Mouse (Mus musculus) neural tube, embryonic 14.5 days (tissue): ENCODE data around the gene Mcm5. TPM values are rescaled to one million over a fixed set of nuclear protein-coding genes. Genes with fewer than 3 reads are reported as not detected.
A peak's percentile ranks its signal among the peaks of the same experiment; 100 is the strongest.

ENCODE experiments used
- ATAC-seq: fragments of 200-750 bp; cut with Nextera tagmentation; 2 replicates; pipeline ENCODE4 v1.8.0; 2017; ENCODE audit warnings: low read depth, mild to moderate bottlenecking, moderate TSS enrichment, moderate library complexity
- H3K27ac ChIP-seq: fragments of 300-500 bp; sonication (generic); 2 replicates; pipeline ENCODE4 v1.5.1; 2014; ENCODE audit warnings: low read depth, mild to moderate bottlenecking, control low read depth, low read length, moderate library complexity, mixed read lengths
- H3K27me3 ChIP-seq: fragments of 300-500 bp; sonication (generic); 2 replicates; pipeline ENCODE4 v1.6.1; 2014; ENCODE audit warnings: low read length; ENCODE audit not compliant: control insufficient read depth, insufficient read depth
- H3K36me3 ChIP-seq: fragments of 300-500 bp; sonication (generic); 2 replicates; pipeline ENCODE4 v1.6.1; 2014; ENCODE audit warnings: low read length, mixed read lengths; ENCODE audit not compliant: control insufficient read depth, insufficient read depth
- H3K4me1 ChIP-seq: fragments of 300-500 bp; sonication (generic); 2 replicates; pipeline ENCODE4 v1.6.1; 2014; ENCODE audit warnings: low read length; ENCODE audit not compliant: control insufficient read depth, insufficient read depth
- H3K4me2 ChIP-seq: fragments of 300-500 bp; sonication (generic); 2 replicates; pipeline ENCODE4 v1.6.1; 2014; ENCODE audit warnings: mild to moderate bottlenecking, low read depth, low read length, control low read depth
- H3K4me3 ChIP-seq: fragments of 300-500 bp; sonication (generic); 2 replicates; pipeline ENCODE4 v1.5.1; 2014; ENCODE audit warnings: low read depth, low read length, control low read depth, mixed read lengths
- H3K9ac ChIP-seq: fragments of 300-500 bp; sonication (generic); replicated peaks from 2 replicates; pipeline ENCODE4 v1.6.1; 2014; ENCODE audit warnings: low read depth, mild to moderate bottlenecking, control low read depth, low read length, mixed read lengths
- H3K9me3 ChIP-seq: fragments of 300-500 bp; sonication (generic); 2 replicates; pipeline ENCODE4 v1.6.1; 2016; ENCODE audit warnings: low read length; ENCODE audit not compliant: control insufficient read depth
- WGBS: fragments of 180-500 bp; shearing (Covaris S2); extraction: QIAGEN DNeasy Blood & Tissue Kit; methylation state at CpG from one replicate; pipeline ENCODE4 v1.1.7; 2014; 5-methylcytosine and 5-hydroxymethylcytosine counted together
- polyA plus RNA-seq: library from polyadenylated mRNA; unstranded; fragments of >200 nt; fragmentation: Nextera tagmentation; extraction: Ambion mirVana; gene quantifications from 2 replicates; pipeline ENCODE4 v1.2.1, GENCODE M21; 2014

Gene Mcm5
- polyA plus RNA-seq, 1 experiment from 2014 or later: 21.5 TPM

- Histone ChIP-seq H3K27me3 (no peaks in the 10 kb centered on the region), H3K36me3 (no peaks in the 10 kb centered on the region), H3K4me3 (no peak overlapping the region), H3K27ac (0 out of 2 replicates have a peak overlapping the region, but pooled peaks have one; percentile 3), H3K9me3 (no peaks in the 10 kb centered on the region), H3K4me1 (peaks cover 5% of the 10 kb centered on the region; the same call in 1 of the 2 replicates), H3K4me2 (peak overlapping the region; percentile 8; the same call in 1 of the 2 replicates), H3K9ac (no peak overlapping the region; the same call in 1 of the 2 replicates)
- peak; percentile 29; the same call in 1 of the 2 replicates for ATAC-seq
- 24% methylated on average over 6 of the region's 6 CpGs for WGBS
Observed at GRCm38 (mm10) chr8:75088989-75089881, 20.1 kb upstream of the Mcm5 start.

GRCm38 (mm10) chr8:75090781-75091365, 18.5 kb upstream of the Mcm5 start:
- Histone ChIP-seq H3K4me2 (no peak overlapping the region), H3K4me3 (no peak overlapping the region), H3K27me3 (no peaks in the 10 kb centered on the region), H3K36me3 (no peaks in the 10 kb centered on the region), H3K9me3 (no peaks in the 10 kb centered on the region), H3K9ac (no peak overlapping the region), H3K27ac (no peak overlapping the region), H3K4me1 (peaks cover 5% of the 10 kb centered on the region; the same call in 1 of the 2 replicates)
- WGBS: 67% methylated on average over 4 of the region's 4 CpGs
- ATAC-seq: no peak

- H3K27ac ChIP-seq: no peak within 1 kb of the TSS; the same call in 1 of the 2 replicates
- ATAC-seq: peak; percentile 94
- peak within 1 kb of the TSS; percentile 57 for H3K9ac ChIP-seq
- H3K36me3 ChIP-seq: no peaks in the 10 kb centered on the region
- H3K27me3 ChIP-seq: no peaks in the 10 kb centered on the region
- WGBS: under 1% methylated on average over 36 of the region's 36 CpGs
- no peaks in the 10 kb centered on the region for H3K9me3 ChIP-seq
- H3K4me3 ChIP-seq: peak within 1 kb of the TSS; percentile 47
- H3K4me1 ChIP-seq: peaks cover 5% of the 10 kb centered on the region; the same call in 1 of the 2 replicates
- peak within 1 kb of the TSS; percentile 78 for H3K4me2 ChIP-seq
Observed at GRCm38 (mm10) chr8:75093399-75094156, 15.8 kb upstream of the Mcm5 start, which contains the start of gene Hmox1. Hmox1 (plus strand) TSS chr8:75093621.

GRCm38 (mm10) chr8:75102956-75103355, 6.4 kb upstream of the Mcm5 start:
- no peak overlapping the region for H3K4me3 ChIP-seq
- no peak for ATAC-seq
- 91% methylated on average over 4 of the region's 4 CpGs for WGBS
- no peak overlapping the region for H3K9ac ChIP-seq
- H3K27ac ChIP-seq: no peak overlapping the region
- H3K4me1 ChIP-seq: no peaks in the 10 kb centered on the region
- no peaks in the 10 kb centered on the region for H3K9me3 ChIP-seq
- no peak overlapping the region for H3K4me2 ChIP-seq
- no peaks in the 10 kb centered on the region for H3K36me3 ChIP-seq
- no peaks in the 10 kb centered on the region for H3K27me3 ChIP-seq

GRCm38 (mm10) chr8:75103376-75103878, 5.9 kb upstream of the Mcm5 start:
- WGBS: 21% methylated on average over 8 of the region's 8 CpGs
- Histone ChIP-seq H3K9ac (no peak overlapping the region), H3K27ac (no peak overlapping the region), H3K27me3 (no peaks in the 10 kb centered on the region), H3K4me2 (no peak overlapping the region), H3K9me3 (no peaks in the 10 kb centered on the region), H3K4me1 (no peaks in the 10 kb centered on the region), H3K36me3 (no peaks in the 10 kb centered on the region), H3K4me3 (no peak overlapping the region)
- no peak for ATAC-seq

- peak overlapping the region; percentile 69 for H3K4me2 ChIP-seq
- no peaks in the 10 kb centered on the region for H3K36me3 ChIP-seq
- WGBS: under 1% methylated on average over 9 of the region's 9 CpGs
- no peaks in the 10 kb centered on the region for H3K27me3 ChIP-seq
- no peaks in the 10 kb centered on the region for H3K9me3 ChIP-seq
- H3K4me1 ChIP-seq: peaks cover 7% of the 10 kb centered on the region; the same call in 1 of the 2 replicates
- peak; percentile 90 for ATAC-seq
- H3K9ac ChIP-seq: peak overlapping the region; percentile 46
- peak overlapping the region; percentile 70 for H3K27ac ChIP-seq
- peak overlapping the region; percentile 62 for H3K4me3 ChIP-seq
Observed at GRCm38 (mm10) chr8:75108527-75109235, 688 bp upstream of the Mcm5 start.

- Histone ChIP-seq H3K4me2 (peak overlapping the region; percentile 84), H3K4me1 (peaks cover 7% of the 10 kb centered on the region; the same call in 1 of the 2 replicates), H3K9me3 (no peaks in the 10 kb centered on the region), H3K27ac (no peak overlapping the region), H3K4me3 (peak overlapping the region; percentile 62), H3K36me3 (0 out of 2 replicates have a peak, but pooled peaks cover 6% of the 10 kb centered on the region), H3K9ac (peak overlapping the region; percentile 46), H3K27me3 (no peaks in the 10 kb centered on the region)
- ATAC-seq: no peak
- WGBS: 20% methylated on average over 13 of the region's 13 CpGs
Observed at GRCm38 (mm10) chr8:75110093-75110492, 724 bp downstream of the Mcm5 start.

- Histone ChIP-seq H3K4me1 (no peaks in the 10 kb centered on the region), H3K9me3 (no peaks in the 10 kb centered on the region), H3K4me2 (no peak overlapping the region), H3K27me3 (no peaks in the 10 kb centered on the region), H3K36me3 (peaks cover 26% of the 10 kb centered on the region), H3K4me3 (no peak overlapping the region), H3K9ac (no peak overlapping the region), H3K27ac (no peak overlapping the region)
- 95% methylated on average over 1 of the region's 1 CpGs for WGBS
- ATAC-seq: no peak
Observed at GRCm38 (mm10) chr8:75118505-75118904, 9.1 kb downstream of the Mcm5 start.
